Mouse (Mus musculus): Measurements from ENCODE around the gene Asrgl1.
"Not testable (repeated sequence)": the region's sequence is repeated elsewhere in the genome, so short reads cannot be mapped to it uniquely, and the experiment has no call there.

Asrgl1 gene

GRCm38 (mm10) chr19:9105101-9105685 lies 30.2 kb downstream of the Asrgl1 start:
- no peak for DNase-seq (ENCODE audit: low read depth, low spot score)

- DNase-seq (ENCODE audit: low read depth, low spot score): no peak
These were observed 31.4 kb downstream of the Asrgl1 start for GRCm38 (mm10) chr19:9103986-9104385.

GRCm38 (mm10) chr19:9101062-9101457 lies 34.4 kb downstream of the Asrgl1 start:
- DNase-seq (ENCODE audit: low read depth, low spot score): no peak

GRCm38 (mm10) chr19:9100297-9101061 lies 35.0 kb downstream of the Asrgl1 start:
- DNase-seq (ENCODE audit: low read depth, low spot score): no peak

- no peak for DNase-seq (ENCODE audit: low read depth, low spot score)
These were observed 35.7 kb downstream of the Asrgl1 start for GRCm38 (mm10) chr19:9099751-9100150.

- DNase-seq (ENCODE audit: low read depth, low spot score): peak; percentile 54
These were observed 38.0 kb downstream of the Asrgl1 start for GRCm38 (mm10) chr19:9097441-9097840.

GRCm38 (mm10) chr19:9095111-9095510 lies 40.3 kb downstream of the Asrgl1 start:
- no peak for DNase-seq (ENCODE audit: low read depth, low spot score)

- no peak for DNase-seq (ENCODE audit: low read depth, low spot score)
These were observed 44.7 kb downstream of the Asrgl1 start for GRCm38 (mm10) chr19:9090709-9091108.

GRCm38 (mm10) chr19:9090191-9090590 lies 45.2 kb downstream of the Asrgl1 start:
- DNase-seq (ENCODE audit: low read depth, low spot score): no peak

GRCm38 (mm10) chr19:9087821-9088220 lies 47.6 kb downstream of the Asrgl1 start, which contains the start of gene Scgb1a1:
Gene Scgb1a1 (minus strand): TSS chr19:9087958.
- DNase-seq (ENCODE audit: low read depth, low spot score): no peak

- DNase-seq (ENCODE audit: low read depth, low spot score): not testable (repeated sequence)
These were observed 51.5 kb downstream of the Asrgl1 start for GRCm38 (mm10) chr19:9083892-9084291.

- DNase-seq (ENCODE audit: low read depth, low spot score): no peak
These were observed 52.5 kb downstream of the Asrgl1 start for GRCm38 (mm10) chr19:9083010-9083355.

GRCm38 (mm10) chr19:9082191-9083009 lies 53.0 kb downstream of the Asrgl1 start:
- DNase-seq (ENCODE audit: low read depth, low spot score): peak; percentile 87

GRCm38 (mm10) chr19:9081311-9082190 lies 53.9 kb downstream of the Asrgl1 start:
- DNase-seq (ENCODE audit: low read depth, low spot score): peak; percentile 93

- peak; percentile 26 for DNase-seq (ENCODE audit: low read depth, low spot score)
These were observed 55.5 kb downstream of the Asrgl1 start for GRCm38 (mm10) chr19:9079916-9080315.

GRCm38 (mm10) chr19:9076982-9077660 lies 58.3 kb downstream of the Asrgl1 start:
- peak; percentile 91 for DNase-seq (ENCODE audit: low read depth, low spot score)

- no peak for DNase-seq (ENCODE audit: low read depth, low spot score)
These were observed 59.4 kb downstream of the Asrgl1 start for GRCm38 (mm10) chr19:9076035-9076434.

GRCm38 (mm10) chr19:9075558-9075957 lies 59.9 kb downstream of the Asrgl1 start:
- peak; percentile 85 for DNase-seq (ENCODE audit: low read depth, low spot score)

GRCm38 (mm10) chr19:9074424-9074823 lies 61.0 kb downstream of the Asrgl1 start:
- DNase-seq (ENCODE audit: low read depth, low spot score): no peak

- DNase-seq (ENCODE audit: low read depth, low spot score): peak; percentile 44
These were observed 61.5 kb downstream of the Asrgl1 start for GRCm38 (mm10) chr19:9073776-9074411.
